Mouse (Mus musculus) layer of hippocampus, adult 9-10 months (tissue): ENCODE data around the gene Rufy3.

Experiments used
- DNase-seq: peaks from one replicate; pipeline ENCODE4 v3.0.0; 2022; ENCODE audit warnings: low spot score

The Rufy3 gene

GRCm38 (mm10) chr5:88575506-88576338, 10.9 kb downstream of the Rufy3 start:
- no peak for DNase-seq

DNA sequence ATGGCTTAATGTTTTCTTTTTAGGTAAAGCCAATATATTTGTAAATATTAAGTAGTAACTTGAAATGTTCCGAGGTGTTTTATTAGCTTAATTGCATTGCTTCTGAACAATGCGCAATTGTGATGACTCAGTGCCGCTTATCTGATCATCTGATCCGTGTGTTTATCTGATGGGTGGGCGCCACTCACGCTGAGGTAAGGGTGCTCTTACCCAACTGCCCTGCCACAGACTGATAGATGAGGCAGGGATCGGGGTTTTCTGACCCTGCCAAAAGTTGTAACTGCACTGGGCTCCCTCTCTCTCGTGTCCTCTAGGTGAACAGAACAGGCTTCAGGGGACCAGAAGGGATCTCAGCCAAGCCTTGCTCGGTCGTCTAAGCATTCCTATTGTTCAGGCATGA, 15.8 kb downstream of the Rufy3 start:
- no peak for DNase-seq

DNA sequence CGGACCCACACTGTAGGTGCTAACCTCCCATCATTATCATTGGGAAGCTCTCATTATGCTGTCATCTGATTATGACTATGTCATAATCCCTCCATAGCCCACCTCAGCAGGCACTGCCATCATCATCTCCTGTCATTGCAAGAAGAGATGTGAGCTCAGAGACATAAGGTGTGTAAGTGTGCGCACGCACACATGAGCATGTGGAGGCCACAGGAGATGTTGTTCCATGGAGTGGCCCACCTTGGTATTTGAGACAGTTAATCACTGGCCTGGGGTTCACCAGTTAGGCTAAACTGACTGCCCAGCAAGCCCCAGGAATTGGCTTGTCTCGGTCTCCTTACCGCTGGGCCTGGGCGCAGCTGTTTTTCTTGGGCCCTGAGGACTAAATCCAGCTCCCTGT, 16.5 kb downstream of the Rufy3 start:
- DNase-seq, result no peak

GRCm38 (mm10) chr5:88583271-88584031, 18.6 kb downstream of the Rufy3 start:
- DNase-seq, result peak; percentile 88

- DNase-seq, result no peak
Measured at GRCm38 (mm10) chr5:88584061-88584460, 19.2 kb downstream of the Rufy3 start.

DNA sequence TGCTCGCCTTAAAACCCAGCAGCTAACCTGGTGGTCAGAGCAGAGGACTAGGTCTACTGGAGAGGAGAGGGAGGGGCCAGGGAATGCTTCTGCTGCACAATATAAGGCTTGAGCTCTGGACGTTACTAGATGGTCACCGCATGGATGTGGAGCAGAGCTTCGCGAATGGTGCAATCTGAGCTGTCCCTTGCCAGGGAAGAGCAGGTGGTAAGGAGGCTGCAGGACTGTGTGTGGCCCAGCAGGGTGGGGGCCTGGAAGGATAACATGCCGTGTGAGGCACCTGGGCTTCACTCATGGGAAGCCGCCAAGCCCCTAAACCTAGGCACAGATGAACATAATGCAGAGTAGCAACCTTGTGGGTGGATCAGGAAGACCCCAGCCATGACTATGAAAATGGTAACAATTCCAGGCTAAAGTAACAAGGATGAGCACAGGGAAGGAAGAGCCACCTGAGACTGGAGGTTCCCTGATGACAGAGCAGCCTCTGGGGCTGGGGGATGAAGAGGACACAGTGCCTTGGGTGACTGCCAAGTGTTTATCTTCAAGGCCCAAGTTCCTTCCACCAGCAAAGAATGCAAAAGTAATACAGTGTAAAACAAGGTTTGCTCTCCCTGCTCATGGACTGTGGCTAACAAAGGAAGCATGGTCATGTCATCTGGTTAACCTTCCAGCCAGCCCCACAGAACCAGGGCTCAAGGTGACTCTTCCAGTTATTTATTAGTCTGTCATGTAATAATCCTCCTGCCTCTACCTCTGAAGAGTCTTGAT, 21.8 kb downstream of the Rufy3 start:
- DNase-seq, result no peak

DNA sequence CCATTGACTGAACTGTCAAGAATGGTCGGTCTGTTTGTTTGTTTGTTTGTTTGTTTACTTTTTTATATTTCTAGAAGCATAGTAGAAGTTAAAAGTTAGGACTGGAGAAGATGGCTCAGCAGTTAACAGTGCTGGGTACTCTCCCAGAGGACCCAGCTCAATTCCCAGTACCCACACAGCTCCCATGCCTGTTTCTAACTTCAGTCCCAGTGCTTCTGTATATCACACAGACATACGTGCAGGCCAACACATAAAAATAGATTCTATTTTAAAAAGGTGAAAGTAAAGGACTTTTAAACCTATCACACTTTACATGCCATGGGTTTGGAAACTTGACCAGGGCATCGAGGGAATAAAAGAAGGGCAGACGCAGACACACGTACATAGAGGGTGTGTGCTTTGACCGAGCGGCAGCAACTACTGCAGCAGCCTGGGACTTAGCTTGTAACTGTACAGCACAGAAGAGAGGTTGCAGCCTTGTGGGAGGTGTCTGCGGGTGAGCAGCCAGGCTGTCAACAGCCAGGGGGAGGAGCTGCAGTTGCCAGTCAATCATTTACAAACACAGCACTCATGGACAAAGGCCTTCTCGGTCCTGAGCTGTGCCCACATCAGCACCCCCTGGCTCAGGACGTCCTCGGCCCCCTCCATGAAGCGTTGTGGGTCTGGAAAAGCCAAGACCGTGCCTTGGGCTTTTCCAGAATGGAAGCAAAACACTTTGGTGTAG, 22.5 kb downstream of the Rufy3 start:
- no peak for DNase-seq

GRCm38 (mm10) chr5:88588481-88588880, 23.6 kb downstream of the Rufy3 start:
- no peak for DNase-seq

- DNase-seq, result no peak
Measured at GRCm38 (mm10) chr5:88593421-88594172, 28.8 kb downstream of the Rufy3 start.

DNA sequence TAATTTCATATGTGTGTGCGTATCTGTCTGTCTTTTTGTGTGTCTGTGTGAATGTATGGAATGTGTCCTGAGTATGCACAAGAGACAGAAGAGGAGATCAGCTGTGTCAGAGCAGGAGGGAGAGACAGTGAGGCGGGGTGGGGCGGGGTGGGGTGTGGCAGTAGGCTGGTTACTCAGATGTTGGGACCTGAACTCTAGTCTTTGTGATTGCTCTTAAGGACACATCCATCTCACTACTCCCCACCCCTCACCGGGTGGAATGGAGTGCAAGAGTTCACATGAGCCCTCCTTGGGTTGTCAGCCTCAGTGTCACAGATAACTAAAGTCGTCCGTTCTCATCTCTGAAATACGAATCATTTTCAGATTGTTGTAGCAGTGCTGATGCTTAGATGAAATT, 29.3 kb downstream of the Rufy3 start:
- no peak for DNase-seq

DNA sequence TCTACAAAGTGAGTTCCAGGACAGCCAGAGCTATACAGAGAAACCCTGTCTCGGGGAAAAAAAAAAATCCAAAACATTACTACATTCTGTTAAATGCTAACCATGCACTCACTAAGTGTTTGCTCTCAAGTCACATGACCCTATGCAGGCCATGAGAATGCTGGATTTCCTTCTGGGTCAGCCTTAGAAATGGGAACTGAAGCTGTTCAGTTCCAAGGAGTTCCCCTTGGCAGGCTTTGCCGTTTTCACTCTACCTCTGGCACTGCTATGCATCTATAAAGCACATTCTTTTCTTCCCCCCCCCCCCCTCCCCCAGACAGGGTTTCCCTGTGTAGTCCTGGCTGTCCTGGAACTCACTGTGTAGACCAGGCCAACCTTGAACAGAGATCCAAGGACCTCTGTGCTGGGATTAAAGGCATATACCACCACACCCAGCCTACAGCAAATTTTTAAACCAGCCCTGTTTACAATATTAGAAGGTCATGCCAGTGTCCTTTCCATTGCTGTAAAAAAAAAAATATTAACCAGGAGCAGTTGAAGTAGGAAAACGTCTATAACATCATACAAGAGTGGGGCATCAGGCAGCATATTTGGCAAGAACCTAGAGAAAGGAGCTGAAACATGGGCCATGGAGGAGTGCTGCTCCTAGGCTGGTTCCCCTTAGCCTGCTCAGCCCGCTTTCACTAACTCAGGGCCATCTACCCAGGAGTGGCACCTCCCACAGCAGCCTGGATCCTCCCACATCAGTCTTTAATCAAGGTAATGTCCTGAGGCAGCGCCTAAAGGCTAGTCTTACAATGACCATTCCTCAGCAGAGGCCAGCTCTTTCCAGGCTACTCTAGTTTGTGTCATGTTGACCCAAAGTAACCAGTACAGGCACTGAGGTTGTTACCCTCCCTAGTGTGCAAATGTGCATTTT, 31.0 kb downstream of the Rufy3 start:
- DNase-seq, result no peak

DNA sequence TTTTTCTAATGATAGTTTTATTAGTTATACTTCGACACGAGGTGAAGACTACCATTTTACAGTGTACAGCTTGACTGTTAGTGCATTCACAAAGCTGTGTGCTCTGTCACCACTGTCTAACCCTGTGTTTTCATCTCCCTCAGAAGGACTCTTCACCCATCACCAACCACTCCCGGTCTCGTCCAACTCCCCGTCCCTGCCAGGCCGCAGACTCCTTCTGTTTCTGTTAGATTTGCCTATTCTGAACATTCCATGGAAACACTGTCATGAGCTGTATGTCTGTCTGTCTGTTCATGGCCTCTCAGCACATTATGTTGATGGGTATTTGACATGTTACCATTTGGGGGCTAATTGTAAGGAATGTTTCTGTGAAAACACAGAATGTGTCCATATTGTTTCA, 34.1 kb downstream of the Rufy3 start:
- no peak for DNase-seq

DNA sequence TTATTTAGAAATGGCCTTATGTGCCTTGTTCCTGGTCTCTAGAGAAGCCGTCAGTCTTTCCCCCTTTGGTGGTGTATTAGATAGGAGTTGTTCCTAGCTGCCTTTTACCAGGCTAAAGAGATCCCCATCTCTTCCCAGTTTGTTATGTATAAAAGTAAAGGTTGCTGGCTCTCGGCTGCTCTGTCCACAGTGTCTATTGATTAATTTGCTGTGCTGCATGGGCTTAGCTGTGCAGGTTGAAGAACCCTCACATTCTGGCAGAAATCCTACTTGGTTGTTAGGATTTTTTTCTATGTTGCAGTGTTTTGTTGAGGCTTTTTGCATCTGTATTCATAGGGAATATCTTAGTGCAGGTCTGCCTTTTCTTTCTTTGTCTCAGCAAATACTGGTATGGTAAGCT, 37.2 kb downstream of the Rufy3 start:
- no peak for DNase-seq

GRCm38 (mm10) chr5:88602713-88603112, 37.9 kb downstream of the Rufy3 start:
- no peak for DNase-seq

- no peak for DNase-seq
Measured at GRCm38 (mm10) chr5:88604046-88604445, 39.2 kb downstream of the Rufy3 start.

- DNase-seq, result no peak
Measured at GRCm38 (mm10) chr5:88604641-88605358, 40.0 kb downstream of the Rufy3 start.

DNA sequence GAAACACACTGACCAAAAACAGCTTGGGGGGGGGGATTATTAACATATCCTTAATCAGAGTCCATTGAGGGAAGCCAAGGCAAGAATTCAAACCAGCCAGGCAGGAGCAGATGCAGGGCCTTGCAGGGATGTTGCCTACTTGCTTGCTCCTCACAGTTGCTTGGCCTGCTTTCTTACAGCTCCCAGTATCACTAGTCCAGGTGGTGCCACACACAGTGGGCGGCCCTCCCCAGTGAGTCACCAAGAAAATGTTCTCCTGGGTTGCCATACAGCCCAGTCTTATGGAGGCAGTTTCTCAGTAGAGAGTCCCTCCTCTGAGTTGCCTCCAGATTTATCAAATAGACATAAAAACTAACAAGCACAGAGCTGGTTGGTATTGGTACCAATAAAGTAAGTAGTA, 49.3 kb downstream of the Rufy3 start:
- no peak for DNase-seq

- no peak for DNase-seq
Measured at GRCm38 (mm10) chr5:88616988-88617387, 52.1 kb downstream of the Rufy3 start.

- DNase-seq, result no peak
Measured at GRCm38 (mm10) chr5:88627545-88627944, 62.7 kb downstream of the Rufy3 start.
